Mouse (Mus musculus) lung, adult 2 months (tissue): ENCODE measurements around the gene Sptbn4. TPM values are rescaled to one million over a fixed set of nuclear protein-coding genes. Genes with fewer than 3 reads are reported as not detected.
A peak's percentile ranks its signal among the peaks of the same experiment; 100 is the strongest.

ENCODE experiments used
- DNase-seq: peaks from one replicate; pipeline ENCODE4 v3.0.0; 2022
- H3K4me1 ChIP-seq: fragments of 200-500 bp; 2 replicates; pipeline ENCODE4 v1.6.1; 2011; ENCODE audit warnings: low read length; ENCODE audit not compliant: control insufficient read depth, insufficient read depth
- H3K4me3 ChIP-seq: fragments of 200-500 bp; replicated peaks from 2 replicates; pipeline ENCODE3; 2011; ENCODE audit warnings: low read depth, mild to moderate bottlenecking, control low read depth, low read length; ENCODE audit errors: extremely low read depth
- CTCF ChIP-seq: fragments of 200-500 bp; IDR thresholded peaks from 2 replicates; pipeline ENCODE4 v1.5.1; 2011; ENCODE audit warnings: mild to moderate bottlenecking, low read length, control low read depth; ENCODE audit not compliant: insufficient read depth
- POLR2A ChIP-seq: fragments of 200-500 bp; IDR thresholded peaks from 2 replicates; pipeline ENCODE4 v1.6.1; 2011; ENCODE audit warnings: low read depth, mild to moderate bottlenecking, control low read depth, low read length, borderline replicate concordance; ENCODE audit errors: extremely low read depth
- WGBS: fragments of 180-500 bp; shearing (Covaris S2); methylation state at CpG from one replicate; pipeline ENCODE4 v1.1.7; 2018; 5-methylcytosine and 5-hydroxymethylcytosine counted together
- polyA plus RNA-seq: library from polyadenylated mRNA; depleted of rRNA; stranded (reverse); fragments of >200 nt; gene quantifications from 2 replicates; pipeline ENCODE4 v1.2.3, GENCODE M21; 2012

Sptbn4 gene
- polyA plus RNA-seq, 1 experiment = 0.13 TPM

- no peak for TF ChIP-seq POLR2A
- no peak for TF ChIP-seq CTCF
- 72% methylated on average over 4 of the region's 4 CpGs for WGBS
- H3K4me1 ChIP-seq = no peaks in the 10 kb centered on the region; the same call in 1 of the 2 replicates
- no peak overlapping the region for H3K4me3 ChIP-seq
- no peak for DNase-seq
Measured at GRCm38 (mm10) chr7:27339114-27339513, 108.4 kb downstream of the Sptbn4 start.

GRCm38 (mm10) chr7:27337175-27337853 lies 110.2 kb downstream of the Sptbn4 start, which contains the start of gene Ltbp4:
Ltbp4 (minus strand) TSS chr7:27337692.
- DNase-seq = peak; percentile 49
- TF ChIP-seq CTCF (no peak), POLR2A (no peak)
- Histone ChIP-seq H3K4me3 (no peak within 1 kb of the TSS), H3K4me1 (no peaks in the 10 kb centered on the region; the same call in 1 of the 2 replicates)
- 4% methylated on average over 36 of the region's 36 CpGs for WGBS

GRCm38 (mm10) chr7:27335928-27336823 lies 111.3 kb downstream of the Sptbn4 start:
- WGBS = 1% methylated on average over 47 of the region's 47 CpGs
- DNase-seq = peak; percentile 90
- Histone ChIP-seq H3K4me3 (no peak overlapping the region), H3K4me1 (peaks cover 4% of the 10 kb centered on the region)
- no peak for TF ChIP-seq POLR2A
- peak; percentile 96 for TF ChIP-seq CTCF

GRCm38 (mm10) chr7:27335011-27335720 lies 112.3 kb downstream of the Sptbn4 start:
- WGBS = 40% methylated on average over 15 of the region's 15 CpGs
- Histone ChIP-seq H3K4me3 (no peak overlapping the region), H3K4me1 (peaks cover 8% of the 10 kb centered on the region)
- TF ChIP-seq CTCF (no peak), POLR2A (no peak)
- no peak for DNase-seq

- WGBS = 2% methylated on average over 32 of the region's 32 CpGs
- Histone ChIP-seq H3K4me3 (peak overlapping the region; percentile 2), H3K4me1 (peaks cover 9% of the 10 kb centered on the region)
- no peak for TF ChIP-seq POLR2A
- TF ChIP-seq CTCF = no peak
- DNase-seq = peak; percentile 33
Measured at GRCm38 (mm10) chr7:27334405-27334911, 113.0 kb downstream of the Sptbn4 start.

- Histone ChIP-seq H3K4me3 (peak overlapping the region; percentile 57), H3K4me1 (peaks cover 14% of the 10 kb centered on the region)
- 1% methylated on average over 54 of the region's 77 CpGs for WGBS
- TF ChIP-seq POLR2A (no peak), CTCF (no peak)
- DNase-seq = peak; percentile 25
Measured at GRCm38 (mm10) chr7:27333316-27333941, 114.1 kb downstream of the Sptbn4 start.

GRCm38 (mm10) chr7:27332353-27333199 lies 114.9 kb downstream of the Sptbn4 start:
- DNase-seq = peak; percentile 90
- TF ChIP-seq CTCF (peak; percentile 76), POLR2A (peak; percentile 59; the same call in 1 of the 2 replicates)
- WGBS = 2% methylated on average over 38 of the region's 39 CpGs
- H3K4me3 ChIP-seq = peak overlapping the region; percentile 57
- H3K4me1 ChIP-seq = peaks cover 14% of the 10 kb centered on the region

- H3K4me3 ChIP-seq = peak overlapping the region; percentile 51
- TF ChIP-seq POLR2A = no peak
- no peak for TF ChIP-seq CTCF
- DNase-seq = no peak
- WGBS = 4% methylated on average over 8 of the region's 8 CpGs
- H3K4me1 ChIP-seq = peaks cover 14% of the 10 kb centered on the region
Measured at GRCm38 (mm10) chr7:27331854-27332253, 115.6 kb downstream of the Sptbn4 start.
